Mouse (Mus musculus) stomach, postnatal 0 days (tissue): ENCODE measurements around the gene Gsg1.

Experiments used
- CTCF ChIP-seq: IDR thresholded peaks from 2 replicates; pipeline ENCODE4 v1.5.1; 2016; ENCODE audit warnings: antibody characterized with exemption, low read depth, mild to moderate bottlenecking, moderate library complexity
- EP300 ChIP-seq: optimal IDR thresholded peaks from 2 replicates; pipeline ENCODE3; 2016; ENCODE audit warnings: antibody characterized with exemption

DNA sequence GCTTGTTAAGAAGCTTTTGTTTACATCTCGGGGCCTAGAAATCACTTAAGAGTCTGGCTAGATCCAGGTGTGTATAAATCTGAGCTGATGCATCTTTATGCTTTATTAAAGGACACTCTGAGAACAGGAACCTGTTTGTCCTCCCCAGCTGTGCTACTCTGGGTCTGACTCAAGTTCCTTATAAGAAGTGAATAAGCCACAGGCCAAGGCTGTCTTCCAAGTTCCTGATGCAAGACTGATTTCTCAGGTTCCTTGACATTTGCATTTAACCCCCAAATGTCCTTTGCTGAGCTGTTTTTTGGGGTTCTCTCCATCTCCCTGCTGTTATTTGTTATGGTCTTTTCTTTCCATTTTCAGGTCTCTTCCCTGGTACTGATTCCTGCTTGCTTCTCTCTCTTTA, 62.2 kb downstream of the Gsg1 start:
- no peak for TF ChIP-seq CTCF
- TF ChIP-seq EP300 = no peak
